Mouse (Mus musculus) embryonic facial prominence, embryonic 15.5 days (tissue): ENCODE data around the gene Fxyd1. TPM values are rescaled to one million over a fixed set of nuclear protein-coding genes. Genes with fewer than 3 reads are reported as not detected.

Source experiments
- ATAC-seq: fragments of 200-750 bp; cut with Nextera tagmentation; 2 replicates; pipeline ENCODE4 v1.8.0; 2017; ENCODE audit warnings: low read depth, moderate TSS enrichment; ENCODE audit not compliant: insufficient number of reproducible peaks, low FRiP score, low TSS enrichment
- H3K27ac ChIP-seq: fragments of 300-500 bp; sonication (generic); replicated peaks from 2 replicates; pipeline ENCODE4 v1.5.1; 2015; ENCODE audit warnings: mild to moderate bottlenecking, inconsistent platforms
- H3K27me3 ChIP-seq: fragments of 300-500 bp; sonication (generic); 2 replicates; pipeline ENCODE4 v1.6.1; 2015; ENCODE audit warnings: inconsistent platforms
- H3K36me3 ChIP-seq: fragments of 300-500 bp; sonication (generic); 2 replicates; pipeline ENCODE4 v1.6.1; 2015; ENCODE audit warnings: mild to moderate bottlenecking, inconsistent platforms
- H3K4me1 ChIP-seq: fragments of 300-500 bp; sonication (generic); 2 replicates; pipeline ENCODE4 v1.6.1; 2015; ENCODE audit warnings: inconsistent platforms
- H3K4me2 ChIP-seq: fragments of 300-500 bp; sonication (generic); replicated peaks from 2 replicates; pipeline ENCODE4 v1.6.1; 2015; ENCODE audit warnings: mild to moderate bottlenecking, inconsistent platforms
- H3K4me3 ChIP-seq: fragments of 300-500 bp; sonication (generic); replicated peaks from 2 replicates; pipeline ENCODE4 v1.5.1; 2015; ENCODE audit warnings: mild to moderate bottlenecking, inconsistent platforms
- H3K9ac ChIP-seq: fragments of 300-500 bp; sonication (generic); 2 replicates; pipeline ENCODE4 v1.6.1; 2015; ENCODE audit warnings: inconsistent platforms
- H3K9me3 ChIP-seq: fragments of 300-500 bp; sonication (generic); replicated peaks from 2 replicates; pipeline ENCODE4 v1.6.1; 2016; ENCODE audit warnings: inconsistent platforms
- WGBS: fragments of 180-500 bp; shearing (Covaris S2); methylation state at CpG from one replicate; pipeline ENCODE4 v1.1.7; 2015; 5-methylcytosine and 5-hydroxymethylcytosine counted together
- polyA plus RNA-seq: library from polyadenylated mRNA; unstranded; fragments of >200 nt; fragmentation: Nextera tagmentation; extraction: Ambion mirVana; gene quantifications from 2 replicates; pipeline ENCODE4 v1.2.1, GENCODE M21; 2015

Fxyd1 gene
- 115 and 119 TPM in 2 replicates for polyA plus RNA-seq

- Histone ChIP-seq H3K4me2 (no peak within 1 kb of the TSS), H3K9ac (no peak within 1 kb of the TSS), H3K9me3 (no peaks in the 10 kb centered on the region), H3K36me3 (no peaks in the 10 kb centered on the region), H3K27me3 (peaks cover 21% of the 10 kb centered on the region), H3K4me1 (peaks cover 35% of the 10 kb centered on the region), H3K27ac (peak within 1 kb of the TSS; percentile 58), H3K4me3 (no peak within 1 kb of the TSS)
- 79% methylated on average over 2 of the region's 2 CpGs for whole genome bisulfite sequencing
- ATAC-seq: no peak
Measured at GRCm38 (mm10) chr7:31057071-31057470, at the start of gene Fxyd1. TSS of gene Fxyd1 (minus strand) at chr7:31057199.

DNA sequence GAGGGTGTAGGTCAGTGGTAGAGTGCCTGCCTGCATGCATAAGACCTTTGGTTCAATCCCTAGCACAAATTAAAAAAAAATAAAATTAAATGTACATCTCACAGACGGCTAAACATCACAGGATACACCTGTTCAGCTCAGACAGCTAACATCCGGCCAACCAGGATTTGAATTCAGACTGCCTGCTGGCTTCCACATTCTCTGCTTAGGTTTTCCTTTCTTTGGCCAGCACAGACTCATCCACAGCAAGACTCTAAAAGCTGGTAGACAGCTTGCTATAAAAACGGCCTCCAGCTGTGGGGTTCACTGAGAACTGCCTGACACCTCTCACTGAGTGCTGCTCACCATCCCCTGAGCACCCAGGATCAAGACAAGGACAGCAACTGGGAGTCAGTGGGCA is 49.2 kb upstream of the Fxyd1 start:
- no peak for ATAC-seq
- Histone ChIP-seq H3K27me3 (no peaks in the 10 kb centered on the region), H3K36me3 (no peaks in the 10 kb centered on the region), H3K27ac (no peak overlapping the region), H3K9ac (no peak overlapping the region), H3K4me2 (no peak overlapping the region), H3K4me1 (no peaks in the 10 kb centered on the region), H3K4me3 (no peak overlapping the region), H3K9me3 (no peaks in the 10 kb centered on the region)
- 47% methylated on average over 3 of the region's 3 CpGs for WGBS

GRCm38 (mm10) chr7:31105061-31105768 is 48.2 kb upstream of the Fxyd1 start:
- WGBS: 58% methylated on average over 15 of the region's 15 CpGs
- no peak overlapping the region for H3K4me3 ChIP-seq

GRCm38 (mm10) chr7:31100786-31101185 is 43.8 kb upstream of the Fxyd1 start:
- 74% methylated on average over 14 of the region's 14 CpGs for WGBS
- no peaks in the 10 kb centered on the region for H3K9me3 ChIP-seq
- no peak for ATAC-seq
- H3K4me3 ChIP-seq: no peak overlapping the region
- no peaks in the 10 kb centered on the region for H3K27me3 ChIP-seq
- no peak overlapping the region for H3K9ac ChIP-seq
- no peaks in the 10 kb centered on the region for H3K36me3 ChIP-seq
- no peak overlapping the region for H3K27ac ChIP-seq
- no peak overlapping the region for H3K4me2 ChIP-seq
- H3K4me1 ChIP-seq: 0 out of 2 replicates have a peak, but pooled peaks cover 5% of the 10 kb centered on the region

More at GRCm38 (mm10) chr7:31105061-31105768, 48.2 kb upstream of the Fxyd1 start:
- Histone ChIP-seq H3K36me3 (no peaks in the 10 kb centered on the region), H3K4me1 (no peaks in the 10 kb centered on the region), H3K4me2 (no peak overlapping the region), H3K27ac (no peak overlapping the region), H3K9ac (no peak overlapping the region), H3K9me3 (no peaks in the 10 kb centered on the region), H3K27me3 (no peaks in the 10 kb centered on the region)
- ATAC-seq: no peak

GRCm38 (mm10) chr7:31099612-31099982 is 42.6 kb upstream of the Fxyd1 start:
- Histone ChIP-seq H3K9me3 (no peaks in the 10 kb centered on the region), H3K36me3 (no peaks in the 10 kb centered on the region), H3K27me3 (no peaks in the 10 kb centered on the region), H3K9ac (no peak overlapping the region), H3K4me2 (no peak overlapping the region), H3K4me1 (0 out of 2 replicates have a peak, but pooled peaks cover 5% of the 10 kb centered on the region), H3K27ac (no peak overlapping the region), H3K4me3 (no peak overlapping the region)
- 86% methylated on average over 6 of the region's 6 CpGs for WGBS
- ATAC-seq: no peak

GRCm38 (mm10) chr7:31098697-31099611 is 42.0 kb upstream of the Fxyd1 start:
- H3K27me3 ChIP-seq: no peaks in the 10 kb centered on the region
- no peak overlapping the region for H3K4me3 ChIP-seq
- ATAC-seq: no peak
- H3K4me1 ChIP-seq: 0 out of 2 replicates have a peak, but pooled peaks cover 5% of the 10 kb centered on the region
- no peaks in the 10 kb centered on the region for H3K9me3 ChIP-seq
- H3K27ac ChIP-seq: no peak overlapping the region; the same call in 1 of the 2 replicates
- H3K9ac ChIP-seq: no peak overlapping the region
- 74% methylated on average over 22 of the region's 22 CpGs for WGBS
- H3K4me2 ChIP-seq: no peak overlapping the region
- no peaks in the 10 kb centered on the region for H3K36me3 ChIP-seq

GRCm38 (mm10) chr7:31097583-31098248 is 40.7 kb upstream of the Fxyd1 start:
- peak; percentile 89 for ATAC-seq
- peak overlapping the region; percentile 44; the same call in 1 of the 2 replicates for H3K27ac ChIP-seq
- no peaks in the 10 kb centered on the region for H3K9me3 ChIP-seq
- 0 out of 2 replicates have a peak, but pooled peaks cover 5% of the 10 kb centered on the region for H3K4me1 ChIP-seq
- H3K36me3 ChIP-seq: no peaks in the 10 kb centered on the region
- H3K27me3 ChIP-seq: no peaks in the 10 kb centered on the region
- peak overlapping the region; percentile 47 for H3K4me2 ChIP-seq
- peak overlapping the region; percentile 28 for H3K4me3 ChIP-seq
- no peak overlapping the region for H3K9ac ChIP-seq
- 37% methylated on average over 20 of the region's 20 CpGs for WGBS

DNA sequence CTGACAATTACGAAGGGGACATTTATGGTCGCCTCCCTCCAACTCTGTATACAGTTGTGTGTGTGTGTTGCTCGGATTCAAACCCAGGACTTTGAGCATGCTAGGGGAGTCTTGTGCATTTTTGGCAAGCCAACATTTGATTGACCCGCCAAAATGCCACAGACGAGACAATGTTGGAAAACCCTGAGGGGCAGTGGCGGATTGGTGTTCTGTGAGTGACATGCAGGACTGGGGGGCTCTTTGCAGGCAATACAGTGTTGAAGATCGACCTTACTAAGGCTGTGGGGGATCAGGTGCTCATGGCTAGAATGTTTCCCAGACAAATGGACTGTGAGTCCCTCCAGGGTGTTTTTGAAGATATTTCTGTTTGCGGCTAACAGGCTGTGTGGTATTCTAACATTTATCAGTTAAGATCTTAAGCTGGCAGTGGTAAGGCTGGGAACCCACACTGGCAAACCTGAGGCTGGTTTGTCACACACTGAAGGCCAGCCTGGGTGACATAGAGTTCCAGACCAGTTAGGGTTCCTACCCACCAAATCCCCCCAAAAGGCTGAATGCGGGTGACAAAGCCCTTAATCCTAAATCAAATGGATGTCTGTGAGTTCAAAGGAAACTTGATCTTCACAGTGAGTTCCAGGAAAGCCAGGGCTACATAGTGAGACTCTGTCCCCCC is 40.0 kb upstream of the Fxyd1 start:
- H3K4me3 ChIP-seq: no peak overlapping the region
- WGBS: 57% methylated on average over 9 of the region's 9 CpGs
- ATAC-seq: no peak
- H3K4me2 ChIP-seq: no peak overlapping the region
- H3K27me3 ChIP-seq: no peaks in the 10 kb centered on the region
- 0 out of 2 replicates have a peak, but pooled peaks cover 5% of the 10 kb centered on the region for H3K4me1 ChIP-seq
- H3K9ac ChIP-seq: no peak overlapping the region
- 0 out of 2 replicates have a peak overlapping the region, but pooled peaks have one; percentile 17 for H3K27ac ChIP-seq
- H3K36me3 ChIP-seq: no peaks in the 10 kb centered on the region
- H3K9me3 ChIP-seq: no peaks in the 10 kb centered on the region

- Histone ChIP-seq H3K27me3 (no peaks in the 10 kb centered on the region), H3K9me3 (no peaks in the 10 kb centered on the region), H3K4me2 (no peak overlapping the region), H3K9ac (no peak overlapping the region), H3K4me1 (0 out of 2 replicates have a peak, but pooled peaks cover 5% of the 10 kb centered on the region), H3K36me3 (no peaks in the 10 kb centered on the region), H3K4me3 (no peak overlapping the region), H3K27ac (no peak overlapping the region)
- 23% methylated on average over 12 of the region's 12 CpGs for WGBS
- ATAC-seq: no peak
Measured at GRCm38 (mm10) chr7:31094774-31095501, 37.9 kb upstream of the Fxyd1 start.

DNA sequence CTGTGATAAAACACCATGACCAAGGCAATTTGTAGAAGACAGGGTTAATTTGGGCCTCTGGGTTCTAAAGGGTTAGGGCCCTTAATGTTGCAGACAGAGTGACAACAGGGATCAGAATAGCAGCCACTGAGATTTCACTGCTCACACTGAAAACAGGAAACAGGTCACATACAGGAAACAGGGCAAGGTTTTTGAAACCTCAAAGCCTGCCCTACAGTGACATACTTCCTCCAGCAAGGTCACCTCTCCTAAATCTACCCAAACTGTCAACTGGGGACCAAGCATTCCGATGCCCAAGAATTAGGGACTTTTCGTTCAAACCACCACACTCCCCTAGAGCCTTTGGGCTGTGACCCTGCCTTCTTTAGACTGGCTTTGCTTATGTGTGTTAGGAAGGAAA is 32.7 kb upstream of the Fxyd1 start:
- 89% methylated on average over 2 of the region's 2 CpGs for WGBS
- H3K27me3 ChIP-seq: no peaks in the 10 kb centered on the region
- no peaks in the 10 kb centered on the region for H3K36me3 ChIP-seq

More for the DNA sequence above, 32.7 kb upstream of the Fxyd1 start:
- no peak overlapping the region for H3K4me3 ChIP-seq
- H3K4me2 ChIP-seq: no peak overlapping the region
- H3K27ac ChIP-seq: no peak overlapping the region
- no peaks in the 10 kb centered on the region for H3K9me3 ChIP-seq
- peaks cover 7% of the 10 kb centered on the region; the same call in 1 of the 2 replicates for H3K4me1 ChIP-seq
- ATAC-seq: no peak
- H3K9ac ChIP-seq: no peak overlapping the region
